Mouse (Mus musculus) layer of hippocampus, adult 18-20 months (tissue): ENCODE measurements around the gene Rpl6. TPM values are rescaled to one million over a fixed set of nuclear protein-coding genes. Genes with fewer than 3 reads are reported as not detected.

Experiments
- DNase-seq, 2 experiments: peaks; one replicate each; pipeline ENCODE4 v3.0.0; 2022; ENCODE audit warnings: low spot score in 2 of 2
- long read RNA-seq: library from polyadenylated mRNA; stranded (forward); transcript quantifications from one replicate; pipeline ENCODE4 v2.0.0, GENCODE M21; 2021
- total RNA-seq, 2 experiments: library from RNA; stranded (reverse); gene quantifications; 2 replicates each; pipeline ENCODE4 v1.2.3; 2021

Gene Rpl6
- 100 to 1,000 TPM; 493 to 505 TPM for total RNA-seq
- long read RNA-seq, transcript Rpl6-201 (7 exons, 1,270 nt) = major isoform, 129 of 174 reads
- long read RNA-seq, partial matches to known transcripts = 38 of 174 reads
- long read RNA-seq, other reads (novel, unspliced or antisense) = 6 of 174 reads

DNA sequence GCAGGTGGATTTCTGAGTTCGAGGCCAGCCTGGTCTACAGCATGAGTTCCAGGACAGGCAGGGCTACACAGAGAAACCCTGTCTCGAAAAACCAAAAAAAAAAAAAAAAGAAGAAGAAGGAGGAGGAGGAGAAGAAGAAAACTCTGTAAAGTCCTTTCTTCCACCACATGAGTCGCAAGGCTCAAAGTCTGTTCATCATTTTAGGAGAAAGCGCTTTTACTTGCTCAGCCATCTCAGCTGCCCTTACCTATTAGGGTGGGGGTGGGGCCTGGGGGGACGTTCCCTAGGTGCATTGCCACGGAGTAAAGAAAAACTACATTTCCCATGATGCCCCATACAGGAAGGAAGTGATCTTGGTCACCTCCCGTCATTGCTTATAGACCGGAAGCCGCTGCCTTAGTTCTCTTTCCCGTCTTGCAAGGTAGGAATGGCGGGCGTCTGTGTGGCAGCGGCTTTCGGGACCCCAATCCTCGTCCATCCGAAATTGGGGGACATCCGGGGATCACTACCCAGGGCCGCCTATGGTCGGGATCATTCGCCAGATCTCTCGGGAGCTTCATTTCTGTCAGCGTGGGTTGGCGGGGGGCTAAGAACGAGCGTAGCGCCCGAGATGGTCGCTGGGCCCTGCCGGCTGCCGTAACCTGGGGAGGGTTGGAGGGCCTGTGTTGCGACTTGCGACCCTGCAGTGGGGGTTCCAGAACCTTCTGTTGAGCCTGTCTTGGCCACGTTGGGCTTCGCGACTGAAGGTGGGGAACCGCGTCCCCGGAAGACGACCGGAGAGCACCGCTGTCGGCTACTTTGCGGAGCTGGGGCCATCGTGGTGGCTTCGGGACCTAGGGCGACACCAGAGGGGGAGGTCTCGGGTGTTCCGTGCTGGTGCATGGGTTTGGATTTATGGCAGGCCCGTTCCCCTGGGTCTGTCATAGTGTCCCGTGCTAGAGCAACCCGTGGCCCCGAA lies at the start of gene Rpl6:
Rpl6 (plus strand) TSS at position 350 of the 958 bp plus-strand sequence.
- DNase-seq = peak; percentile 70 to 87

DNA sequence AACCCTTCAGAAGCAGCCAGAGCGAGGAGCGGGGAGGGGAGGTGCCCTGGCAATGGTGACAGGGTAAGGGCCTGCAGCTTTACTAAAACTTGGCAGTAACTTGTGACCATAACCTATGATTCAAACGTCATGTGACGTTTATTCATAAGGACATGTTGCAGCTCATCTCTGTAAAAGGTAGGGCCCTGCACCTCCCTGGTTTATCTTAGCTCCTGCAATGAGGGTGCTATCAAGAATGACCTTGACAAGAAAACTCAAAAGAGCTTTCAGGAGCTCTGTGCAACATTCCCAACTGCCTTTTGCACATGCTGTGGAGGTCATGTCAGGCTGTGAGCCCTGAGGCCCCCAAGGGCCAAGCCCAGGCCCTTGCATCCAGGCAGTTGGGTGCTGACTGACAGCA lies 48.2 kb upstream of the Rpl6 start:
- no peak for DNase-seq

DNA sequence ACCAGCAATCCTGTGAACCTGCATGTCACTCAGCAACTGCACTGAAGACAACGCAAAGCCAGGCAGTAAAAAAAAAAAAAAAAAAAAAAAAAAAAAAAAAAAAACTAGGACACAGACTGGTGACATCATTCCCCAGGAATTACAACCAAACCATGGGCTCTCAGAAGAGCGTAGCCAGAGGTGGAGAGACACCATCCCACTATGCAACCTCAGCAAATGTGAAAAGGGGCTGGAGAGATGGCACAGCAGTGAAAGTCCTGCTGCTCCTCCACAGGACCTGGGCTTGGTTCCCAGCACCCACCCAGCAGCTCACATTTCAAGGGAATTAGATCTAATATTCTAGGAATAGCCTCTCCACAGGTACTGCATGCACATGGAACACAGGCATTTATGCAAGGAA lies 47.3 kb upstream of the Rpl6 start:
- DNase-seq = no peak

DNA sequence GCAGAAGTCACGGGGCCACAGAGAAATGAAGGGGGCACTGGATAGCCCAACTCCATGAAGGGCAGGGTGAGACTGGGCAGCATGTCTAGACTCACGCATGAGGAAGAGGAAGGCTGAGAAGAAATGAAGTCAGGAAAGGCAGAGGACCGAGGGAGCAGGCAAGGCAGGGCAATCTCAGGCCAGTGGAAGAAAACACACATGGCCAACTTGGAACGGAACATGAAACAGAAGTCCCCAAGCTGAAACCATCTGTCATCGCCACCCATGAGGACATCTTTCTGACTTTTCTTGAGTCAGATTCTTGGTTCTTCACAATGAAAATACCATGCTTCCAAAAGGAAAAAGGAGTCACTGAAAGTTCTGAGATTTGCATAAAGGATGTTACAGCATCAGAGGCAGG lies 46.8 kb upstream of the Rpl6 start:
- peak in 1 of 2 experiments; percentile 44 for DNase-seq

DNA sequence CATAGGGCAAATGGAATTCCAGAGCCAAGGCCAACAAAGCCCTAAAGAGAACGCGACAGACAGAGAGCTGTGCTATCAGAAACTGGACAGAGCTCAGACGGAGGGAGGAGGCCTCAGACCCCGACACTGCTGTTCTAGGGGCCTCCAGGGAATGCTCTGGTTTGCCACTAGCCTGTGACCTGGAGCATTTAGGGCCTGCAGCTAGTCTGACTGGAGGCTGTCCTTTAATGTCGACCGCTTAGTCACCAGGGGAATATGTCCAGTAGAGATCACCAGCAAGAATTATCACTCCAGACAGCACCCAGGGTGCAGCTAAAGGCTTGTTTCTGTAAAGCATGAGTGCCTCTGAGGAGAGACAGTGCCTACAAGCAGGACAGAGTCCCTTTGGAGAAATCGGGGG lies 45.3 kb upstream of the Rpl6 start:
- DNase-seq = no peak

DNA sequence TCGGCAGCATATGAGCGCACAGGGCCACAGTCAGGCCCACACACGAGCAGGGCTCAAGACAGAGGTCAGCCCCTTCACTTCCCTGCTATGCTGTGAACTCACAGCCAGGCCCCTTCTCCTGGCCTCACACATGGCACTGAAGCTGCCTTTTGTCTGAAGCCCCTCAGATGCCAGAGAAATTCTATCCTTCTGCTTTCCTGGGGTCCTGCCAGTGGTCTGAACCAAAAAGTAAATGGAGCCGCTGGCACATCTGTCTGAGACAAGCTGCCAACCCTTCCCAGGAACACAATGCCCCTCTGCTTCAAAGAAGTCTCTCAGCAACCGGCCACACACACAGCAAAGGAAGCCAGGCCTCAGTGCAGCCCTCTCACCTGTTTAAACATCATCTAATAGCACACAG lies 42.0 kb upstream of the Rpl6 start:
- DNase-seq = no peak

DNA sequence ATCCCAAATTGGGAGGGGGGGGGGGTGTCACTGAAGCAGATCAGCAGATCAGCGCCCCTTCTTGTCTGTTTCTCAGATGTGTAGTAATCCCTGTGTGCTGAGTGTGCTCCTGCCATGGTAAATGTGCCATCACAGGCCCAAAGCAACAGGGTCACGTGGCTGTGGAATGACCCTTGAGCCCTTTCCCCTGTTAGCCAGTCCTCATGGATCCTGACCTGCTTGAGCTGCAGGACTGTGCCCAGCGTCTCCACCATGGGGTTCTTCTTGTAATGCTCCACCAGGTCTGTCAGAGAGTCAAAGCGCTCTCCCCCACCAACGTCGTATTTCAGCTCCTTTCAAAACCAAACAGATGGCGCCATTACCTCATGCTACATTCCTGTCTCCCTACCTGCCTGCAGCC lies 41.4 kb upstream of the Rpl6 start:
- DNase-seq = no peak

DNA sequence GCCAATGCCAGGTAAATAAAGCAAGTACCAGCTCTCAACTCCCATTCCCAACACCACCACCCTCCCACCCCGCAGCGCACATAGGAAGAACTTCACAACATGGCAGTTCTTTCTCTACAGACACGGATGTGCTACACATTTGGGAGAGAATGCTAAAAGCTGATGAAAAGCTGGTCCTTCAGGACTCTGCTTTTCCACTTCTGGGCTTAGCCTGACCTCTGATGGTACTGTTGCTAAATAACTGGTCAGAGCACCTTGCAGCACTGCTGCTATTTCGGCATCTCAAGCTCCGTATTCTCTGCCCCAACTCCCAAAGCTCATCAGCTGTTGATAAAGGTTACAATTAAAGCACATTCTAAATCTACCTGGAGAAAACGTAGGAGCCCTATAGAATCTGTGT lies 37.4 kb upstream of the Rpl6 start:
- DNase-seq = no peak

DNA sequence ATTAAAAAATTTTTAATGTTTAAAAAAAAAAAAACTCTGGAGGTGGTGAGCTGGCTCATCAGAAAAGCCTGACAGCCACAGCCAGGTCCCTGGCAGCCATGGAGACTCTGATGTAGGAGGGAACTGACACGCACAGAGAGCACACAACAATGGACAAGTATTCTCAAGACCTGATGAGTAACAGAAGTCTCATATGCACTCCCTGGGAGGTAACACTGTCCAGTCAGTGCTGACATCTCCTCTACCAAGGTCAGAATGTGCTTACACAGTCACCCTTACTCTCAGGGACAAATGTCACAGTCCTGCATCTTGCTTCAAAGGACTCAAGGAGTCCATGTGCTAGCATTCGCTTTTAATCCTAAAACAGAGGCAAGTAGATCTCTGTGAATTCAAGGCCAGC lies 34.7 kb upstream of the Rpl6 start:
- no peak for DNase-seq

DNA sequence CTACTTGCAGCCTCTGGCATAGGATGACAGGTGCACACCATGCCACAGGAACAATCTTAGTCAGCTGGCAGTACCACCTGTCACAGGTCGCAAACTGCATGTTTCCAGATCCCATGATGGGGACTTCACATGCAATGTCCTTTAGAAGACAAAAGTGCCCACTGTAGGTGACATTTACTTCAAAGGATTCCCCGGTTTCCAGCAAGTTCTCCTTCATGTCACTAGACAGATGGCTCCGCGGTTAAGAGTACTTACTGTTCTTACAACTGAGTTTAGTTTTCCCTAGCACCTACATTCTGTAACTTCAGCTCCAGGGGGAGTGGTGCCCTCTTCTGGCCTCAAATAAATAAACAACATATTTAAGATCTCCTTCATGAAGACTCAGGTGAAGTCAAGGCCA lies 31.4 kb upstream of the Rpl6 start:
- DNase-seq = peak in 1 of 2 experiments; percentile 66

DNA sequence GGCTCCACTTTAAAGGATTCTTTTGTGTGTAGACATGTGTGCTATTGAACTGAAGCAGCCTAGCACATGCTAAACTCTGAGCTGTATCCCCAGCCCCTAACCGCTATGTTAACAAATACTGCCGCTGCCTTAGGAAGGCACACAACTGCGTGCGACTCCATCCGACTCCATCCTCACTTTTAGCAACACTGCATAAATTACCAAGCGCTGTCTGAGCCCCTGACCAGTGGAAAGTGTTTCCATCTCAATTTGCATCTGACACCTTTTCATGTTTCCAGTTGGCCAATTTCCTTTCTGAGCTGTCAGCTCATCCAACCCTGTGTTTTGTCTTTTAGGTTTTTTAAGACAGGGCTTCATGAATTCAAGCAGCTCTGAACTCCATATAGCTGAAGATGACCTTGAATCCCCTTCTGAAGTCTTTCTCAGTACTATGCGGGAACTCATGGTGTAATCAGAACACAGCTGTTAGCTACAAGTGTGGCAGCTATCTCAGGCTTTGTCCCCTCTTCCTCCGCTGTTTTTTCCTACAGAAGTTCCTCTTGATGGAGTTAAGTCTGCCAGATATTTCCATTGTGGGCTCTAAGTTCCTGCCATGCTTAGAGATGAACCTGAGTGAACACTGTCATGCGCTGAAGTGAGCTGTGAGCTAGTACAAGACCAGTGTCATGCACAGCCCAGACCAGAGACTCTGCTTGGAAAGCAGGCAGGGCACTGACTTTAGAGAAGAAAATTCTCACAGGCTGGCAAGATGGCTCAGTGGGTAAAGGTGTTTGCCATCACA lies 25.0 kb upstream of the Rpl6 start:
- no peak for DNase-seq

DNA sequence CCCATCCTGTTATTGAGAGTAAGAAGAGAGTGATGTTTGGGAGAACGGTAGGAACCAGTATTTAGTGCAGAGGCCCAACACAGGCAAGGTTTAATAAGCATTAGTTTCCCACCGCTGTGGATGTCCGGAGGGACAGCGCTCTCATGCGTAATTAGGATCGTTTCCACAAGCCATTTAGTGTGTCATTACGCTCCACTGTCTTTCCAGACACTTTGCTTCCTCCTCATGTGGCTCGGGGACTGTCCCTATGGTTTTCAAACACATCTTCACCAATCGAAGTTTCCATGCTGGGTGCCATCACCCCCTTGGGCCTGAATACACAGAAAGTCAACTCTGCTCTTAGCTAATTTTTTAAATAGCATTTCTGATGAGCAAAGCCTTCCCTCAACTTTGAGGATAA lies 21.0 kb upstream of the Rpl6 start:
- DNase-seq = no peak

DNA sequence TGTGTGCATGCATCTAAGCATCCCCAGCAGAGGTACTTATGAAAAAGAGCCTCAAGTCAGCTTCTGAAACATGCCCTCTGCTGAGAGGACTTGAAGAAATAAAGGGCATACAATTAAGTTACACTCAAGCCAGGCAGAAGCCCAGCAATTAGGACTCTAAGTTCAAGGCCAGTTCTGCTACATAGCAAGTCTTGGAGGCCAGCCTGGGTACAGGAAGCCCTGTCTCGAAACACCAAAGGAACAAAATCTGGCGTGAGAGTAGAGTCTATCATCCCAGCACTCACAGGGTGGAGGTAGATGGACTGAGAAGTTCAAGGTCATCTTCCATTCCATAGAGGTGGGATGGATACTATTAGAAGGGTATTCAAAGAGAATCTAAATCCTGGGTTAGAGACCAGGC lies 19.9 kb upstream of the Rpl6 start:
- no peak for DNase-seq

DNA sequence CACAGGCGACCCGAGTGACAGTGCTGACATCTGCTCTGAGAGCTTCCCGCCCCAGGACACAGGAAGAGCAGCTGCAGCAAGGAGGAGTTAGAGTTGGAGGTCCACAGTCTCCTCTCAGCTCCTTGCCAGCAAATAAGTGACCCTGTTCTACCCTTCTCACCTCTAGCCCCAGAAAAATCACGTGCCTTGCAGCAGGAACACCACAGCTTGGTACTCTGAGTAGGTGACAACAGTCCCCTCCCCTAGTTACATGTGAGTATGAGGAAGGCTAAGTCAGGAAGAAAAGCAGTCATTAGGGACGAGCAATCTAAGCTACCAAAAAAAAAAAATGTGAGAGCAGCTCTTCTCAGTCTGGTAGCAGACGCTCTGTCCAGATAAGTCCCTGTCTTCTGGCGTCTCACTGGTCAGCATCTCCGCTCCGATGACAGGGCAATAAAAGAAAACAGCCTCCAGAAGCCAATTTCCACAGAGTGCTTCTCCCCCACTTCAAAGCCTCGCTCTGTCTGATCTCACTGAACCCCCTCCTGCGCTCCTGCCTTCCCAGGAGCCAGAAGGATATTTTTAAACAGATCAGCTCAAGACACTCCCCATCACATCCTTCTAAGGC lies 19.2 kb upstream of the Rpl6 start:
- DNase-seq = no peak

DNA sequence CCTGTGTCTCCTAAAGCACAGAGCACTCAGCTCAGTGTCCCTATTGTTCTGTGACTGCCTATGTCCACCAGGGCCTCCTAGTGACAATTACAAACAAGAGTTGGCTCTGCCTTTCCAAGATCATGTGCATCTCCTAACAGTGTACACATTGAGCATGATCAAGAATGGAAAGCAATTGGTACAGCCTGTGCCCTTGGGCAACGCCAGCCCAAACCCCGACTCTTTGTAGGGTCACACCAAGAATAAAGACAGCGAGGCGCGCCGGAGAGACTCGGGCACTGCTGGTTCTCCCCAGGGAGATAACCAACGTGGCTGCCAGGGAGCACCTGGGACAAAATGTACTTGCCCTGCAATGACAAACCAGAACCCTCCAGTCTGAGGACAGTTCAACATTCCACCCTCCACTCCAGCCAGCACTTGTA lies 16.7 kb upstream of the Rpl6 start:
- DNase-seq = peak in 1 of 2 experiments; percentile 71

DNA sequence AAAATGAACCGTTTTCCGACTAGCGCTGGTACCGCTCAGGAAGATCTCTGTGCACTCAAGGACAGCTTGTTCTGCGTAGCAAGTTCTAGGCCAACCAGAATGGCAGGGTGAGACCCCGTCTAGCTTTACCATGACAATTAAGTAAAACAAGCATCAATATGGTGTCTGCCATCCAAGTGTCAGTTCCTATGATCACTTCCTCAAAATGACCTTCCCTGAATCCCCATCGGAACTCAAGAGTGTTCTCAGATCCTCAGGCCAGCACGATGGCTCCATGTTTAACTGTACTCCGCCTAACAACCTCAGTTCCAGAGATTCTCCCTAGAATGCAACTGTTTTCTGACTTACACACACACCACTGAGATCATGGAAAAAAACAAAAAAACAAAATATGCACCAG lies 16.0 kb upstream of the Rpl6 start:
- no peak for DNase-seq

DNA sequence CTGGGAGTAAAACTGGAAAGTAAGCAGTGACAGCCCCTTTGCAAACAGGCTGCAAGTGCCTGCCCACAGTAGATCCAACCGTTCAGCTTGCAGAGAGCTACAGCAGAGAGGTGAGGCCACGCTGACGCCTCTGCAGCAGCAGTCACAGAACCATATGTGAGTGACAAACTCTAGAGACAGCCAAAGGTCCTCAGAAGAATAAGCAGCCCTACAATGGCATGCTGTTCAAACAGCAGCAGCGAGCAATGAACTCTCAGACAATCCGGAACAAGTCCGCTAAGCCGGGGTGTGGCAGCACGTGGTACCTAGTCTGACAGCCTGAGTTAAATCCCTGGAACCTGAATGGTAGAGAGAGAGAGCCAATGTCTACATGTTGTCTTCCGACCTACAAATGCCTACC lies 15.1 kb upstream of the Rpl6 start:
- peak in 1 of 2 experiments; percentile 56 for DNase-seq

DNA sequence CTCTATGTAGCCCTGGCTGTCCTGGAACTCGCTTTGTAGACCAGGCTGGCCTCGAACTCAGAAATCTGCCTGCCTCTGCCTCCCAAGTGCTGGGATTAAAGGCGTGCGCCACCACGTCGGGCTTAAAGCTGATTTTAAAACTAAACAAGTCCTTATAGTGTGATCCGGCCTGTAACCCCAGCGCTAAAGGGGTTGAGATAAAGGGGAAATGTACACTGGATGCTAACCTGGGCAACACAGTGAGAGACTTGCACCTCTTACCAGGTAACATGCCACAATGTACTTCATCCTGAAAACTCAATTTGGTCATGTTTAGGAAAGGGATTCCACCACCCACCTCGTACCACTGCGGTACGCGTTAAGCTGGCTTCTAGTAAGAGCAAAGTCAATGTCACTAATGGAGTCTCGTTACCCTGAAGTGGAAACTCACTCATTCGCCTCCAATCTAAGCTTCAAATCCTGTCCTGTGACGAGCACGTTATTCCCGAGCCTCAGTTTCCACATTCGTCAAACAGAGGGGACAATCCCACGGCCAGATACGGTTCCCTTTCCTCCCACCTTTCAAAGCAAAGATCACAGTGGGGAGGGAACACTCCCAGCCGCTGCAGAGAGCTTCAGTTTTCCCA lies 14.0 kb upstream of the Rpl6 start:
- DNase-seq = no peak

DNA sequence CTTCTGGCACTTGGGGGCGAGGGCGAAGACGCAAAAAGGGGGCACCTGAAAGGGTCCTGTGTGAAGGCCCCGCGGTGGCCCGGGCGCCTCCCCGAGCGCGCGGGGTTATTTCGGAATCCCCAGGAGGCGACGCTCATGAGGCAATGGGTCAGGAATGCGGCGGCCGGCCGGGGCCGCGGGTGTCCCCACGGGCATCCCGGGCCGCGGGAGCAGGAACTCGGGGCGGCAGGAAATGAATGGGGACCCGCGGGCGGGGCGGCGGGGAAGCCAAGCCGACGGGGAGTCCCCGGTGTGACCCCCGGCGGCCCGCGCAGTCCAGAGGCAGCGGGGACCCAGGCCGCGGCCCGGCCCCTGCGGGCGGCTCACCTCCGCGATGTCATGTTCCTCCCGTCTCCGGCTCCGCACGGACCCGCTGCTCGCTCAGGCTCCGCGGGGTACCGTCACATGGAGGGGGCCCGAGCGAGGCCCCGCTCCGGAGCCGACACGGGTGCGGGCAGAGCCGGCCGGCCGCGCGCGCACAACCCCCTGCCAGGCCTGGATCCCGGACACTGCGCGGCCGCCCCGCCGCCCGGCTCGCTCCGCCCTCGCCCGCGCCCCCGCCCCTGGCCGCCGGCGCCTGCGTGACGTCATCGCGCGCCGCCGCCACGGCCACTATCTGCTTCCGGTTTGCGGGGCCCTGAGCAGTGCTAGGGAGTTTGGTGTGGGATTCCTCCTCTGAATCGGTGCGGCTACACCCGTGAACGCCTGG lies 13.3 kb upstream of the Rpl6 start, which contains the start of gene Ptpn11:
Ptpn11 (minus strand) TSS at position 562 of the 748 bp plus-strand sequence.
- peak; percentile 65 to 86 for DNase-seq

DNA sequence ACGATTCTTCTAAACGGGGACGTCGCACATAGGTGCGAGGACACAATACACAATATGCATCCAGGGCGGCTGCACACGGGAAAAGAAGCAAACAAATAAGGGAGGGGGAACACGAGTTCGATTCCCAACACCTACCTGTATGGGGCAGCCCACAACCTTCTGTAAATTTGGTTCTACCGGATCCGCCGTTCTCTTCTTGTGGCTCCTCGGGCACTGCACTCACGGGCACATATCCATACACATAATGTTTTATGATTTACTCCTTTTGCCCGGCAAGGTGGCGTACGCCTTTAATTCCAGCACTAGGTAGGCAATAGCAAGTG lies 12.7 kb upstream of the Rpl6 start:
- DNase-seq = no peak
